Mouse (Mus musculus) neutrophil, adult 5-6 weeks (primary cell): ENCODE measurements around the gene Arhgap42. TPM values are rescaled to one million over a fixed set of nuclear protein-coding genes. Genes with fewer than 3 reads are reported as not detected.

Source experiments
- ATAC-seq: fragments of 151-379, 151-347 bp; 2 replicates; pipeline ENCODE4 v1.8.0; 2017; ENCODE audit warnings: mild to moderate bottlenecking, moderate TSS enrichment; ENCODE audit not compliant: insufficient number of reproducible peaks, poor library complexity, low FRiP score, severe bottlenecking; ENCODE audit errors: extremely low read depth
- total RNA-seq: library from RNA; stranded (forward); fragments of 200-1000 nt; gene quantifications from 2 replicates; pipeline ENCODE4 v1.2.3, GENCODE M21; 2017

Arhgap42 gene
- total RNA-seq, 1 experiment from 2014 or later, result not detected

- no peak for ATAC-seq
Measured at GRCm38 (mm10) chr9:9214296-9214695, 24.6 kb downstream of the Arhgap42 start.

GRCm38 (mm10) chr9:9211411-9212087, 27.4 kb downstream of the Arhgap42 start:
- ATAC-seq, result no peak

GRCm38 (mm10) chr9:9210464-9210863, 28.4 kb downstream of the Arhgap42 start:
- no peak for ATAC-seq

- no peak for ATAC-seq
Measured at GRCm38 (mm10) chr9:9208205-9208604, 30.7 kb downstream of the Arhgap42 start.

GRCm38 (mm10) chr9:9207251-9207650, 31.6 kb downstream of the Arhgap42 start:
- no peak for ATAC-seq

GRCm38 (mm10) chr9:9200827-9201388, 38.0 kb downstream of the Arhgap42 start:
- ATAC-seq, result no peak

- ATAC-seq, result no peak
Measured at GRCm38 (mm10) chr9:9199170-9199841, 39.6 kb downstream of the Arhgap42 start.

GRCm38 (mm10) chr9:9198645-9199044, 40.3 kb downstream of the Arhgap42 start:
- no peak for ATAC-seq

- ATAC-seq, result no peak
Measured at GRCm38 (mm10) chr9:9196046-9196445, 42.9 kb downstream of the Arhgap42 start.

- ATAC-seq, result no peak
Measured at GRCm38 (mm10) chr9:9194496-9194895, 44.4 kb downstream of the Arhgap42 start.

GRCm38 (mm10) chr9:9192716-9193115, 46.2 kb downstream of the Arhgap42 start:
- no peak for ATAC-seq

- no peak for ATAC-seq
Measured at GRCm38 (mm10) chr9:9190835-9191234, 48.1 kb downstream of the Arhgap42 start.

- no peak for ATAC-seq
Measured at GRCm38 (mm10) chr9:9188167-9188566, 50.7 kb downstream of the Arhgap42 start.

- no peak for ATAC-seq
Measured at GRCm38 (mm10) chr9:9177745-9178144, 61.2 kb downstream of the Arhgap42 start.

GRCm38 (mm10) chr9:9174924-9175323, 64.0 kb downstream of the Arhgap42 start:
- ATAC-seq, result no peak

GRCm38 (mm10) chr9:9174206-9174605, 64.7 kb downstream of the Arhgap42 start:
- no peak for ATAC-seq

GRCm38 (mm10) chr9:9173091-9173490, 65.8 kb downstream of the Arhgap42 start:
- ATAC-seq, result no peak

- no peak for ATAC-seq
Measured at GRCm38 (mm10) chr9:9171146-9171816, 67.6 kb downstream of the Arhgap42 start.

- ATAC-seq, result no peak
Measured at GRCm38 (mm10) chr9:9165641-9166063, 73.2 kb downstream of the Arhgap42 start.

GRCm38 (mm10) chr9:9160736-9161135, 78.2 kb downstream of the Arhgap42 start:
- no peak for ATAC-seq
